Mouse (Mus musculus): ENCODE results near the gene Cd1d1. TPM values are rescaled to one million over a fixed set of nuclear protein-coding genes. Genes with fewer than 3 reads are reported as not detected.
A peak's percentile ranks its signal among the peaks of the same experiment; 100 is the strongest.

The Cd1d1 gene
- polyA plus RNA-seq, 1 experiment from 2014 or later = 7.3 TPM

DNA sequence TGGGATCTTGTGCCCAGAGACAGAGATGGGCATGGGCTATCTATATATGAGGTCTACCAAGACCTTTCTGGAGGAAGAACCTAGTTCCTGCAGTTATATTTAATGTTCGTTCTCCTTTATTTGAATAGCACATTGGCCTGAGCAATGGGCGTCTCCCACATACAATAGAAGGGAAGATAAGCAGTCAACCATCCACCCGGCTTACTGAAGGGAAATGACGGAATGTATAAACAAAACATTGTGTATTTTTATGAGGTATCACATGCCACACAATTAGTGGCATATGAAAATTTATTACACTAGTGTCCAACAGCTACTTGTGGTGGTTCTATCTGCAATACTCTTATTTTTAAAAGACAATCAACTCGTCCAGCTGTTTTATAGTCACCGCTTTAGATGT, 15.9 kb downstream of the Cd1d1 start:
- Histone ChIP-seq H3K27ac (ENCODE audit: low read length) (no peak overlapping the region), H3K4me3 (ENCODE audit: low read depth, low read length) (no peak overlapping the region), H3K9ac (ENCODE audit: low read depth, low read length) (no peak overlapping the region), H3K36me3 (ENCODE audit: control insufficient read depth, insufficient read depth) (no peaks in the 10 kb centered on the region), H3K27me3 (ENCODE audit: control insufficient read depth, insufficient read depth, low read depth, low read length) (no peaks in the 10 kb centered on the region), H3K9me3 (replicated peaks; ENCODE audit: control insufficient read depth, low read length) (no peaks in the 10 kb centered on the region), H3K4me1 (ENCODE audit: control insufficient read depth, low read depth, low read length) (no peaks in the 10 kb centered on the region), H3K4me2 (ENCODE audit: low read depth, low read length) (no peak overlapping the region)
- no peak for ATAC-seq (ENCODE audit: low read depth)
- 61% methylated on average over 6 of the region's 6 CpGs for WGBS (ENCODE audit: insufficient replicate concordance)

GRCm38 (mm10) chr3:86976546-86976945, 22.7 kb downstream of the Cd1d1 start:
- Histone ChIP-seq H3K9ac (ENCODE audit: low read depth, low read length) (no peak overlapping the region), H3K9me3 (replicated peaks; ENCODE audit: control insufficient read depth, low read length) (no peaks in the 10 kb centered on the region), H3K4me2 (ENCODE audit: low read depth, low read length) (no peak overlapping the region), H3K4me1 (ENCODE audit: control insufficient read depth, low read depth, low read length) (no peaks in the 10 kb centered on the region), H3K4me3 (ENCODE audit: low read depth, low read length) (no peak overlapping the region), H3K27ac (ENCODE audit: low read length) (no peak overlapping the region), H3K36me3 (ENCODE audit: control insufficient read depth, insufficient read depth) (no peaks in the 10 kb centered on the region), H3K27me3 (ENCODE audit: control insufficient read depth, insufficient read depth, low read depth, low read length) (no peaks in the 10 kb centered on the region)
- WGBS (ENCODE audit: insufficient replicate concordance) = 6% methylated on average over 8 of the region's 8 CpGs
- ATAC-seq (ENCODE audit: low read depth) = no peak

GRCm38 (mm10) chr3:86975150-86975549, 24.1 kb downstream of the Cd1d1 start:
- WGBS (ENCODE audit: insufficient replicate concordance) = 41% methylated on average over 2 of the region's 2 CpGs

DNA sequence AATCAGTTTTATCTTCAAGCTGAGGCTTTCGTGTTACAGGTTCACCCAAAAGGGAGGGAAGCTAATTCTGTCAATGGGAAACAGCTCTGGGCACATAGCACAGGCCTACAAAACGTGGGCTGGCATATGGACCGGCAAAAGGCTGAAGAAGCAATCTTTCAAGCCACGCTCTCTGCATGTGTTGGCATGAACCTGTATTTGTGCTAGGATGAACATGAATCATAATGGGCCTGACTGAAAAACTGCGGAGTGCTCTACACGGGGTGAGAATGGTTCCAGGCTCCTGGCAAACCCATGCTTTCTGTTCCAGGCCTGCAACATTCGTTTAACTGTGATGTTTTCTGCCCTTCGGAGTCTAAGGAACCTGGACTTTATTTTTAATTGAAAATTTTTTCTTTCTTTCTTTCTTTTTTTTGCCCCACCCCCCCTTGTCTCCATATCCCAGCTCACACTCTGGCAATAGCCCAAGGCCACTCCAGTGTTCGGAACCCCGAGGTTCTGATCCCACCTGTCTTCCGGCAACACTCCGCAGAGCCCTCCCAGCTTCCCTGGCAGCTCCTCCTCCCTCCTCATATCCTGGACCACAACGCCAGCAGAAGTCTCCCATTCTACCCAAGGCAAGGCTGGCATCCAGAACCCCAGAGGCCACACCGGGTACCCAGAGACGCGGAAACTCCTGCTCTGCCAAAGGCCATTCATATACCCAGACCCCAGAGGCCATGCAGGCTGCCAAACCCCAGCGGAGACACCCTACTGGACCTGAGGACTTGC, 36.4 kb downstream of the Cd1d1 start:
- Histone ChIP-seq H3K27ac (ENCODE audit: low read length) (no peak overlapping the region), H3K9ac (ENCODE audit: low read depth, low read length) (no peak overlapping the region), H3K36me3 (ENCODE audit: control insufficient read depth, insufficient read depth) (no peaks in the 10 kb centered on the region), H3K4me3 (ENCODE audit: low read depth, low read length) (no peak overlapping the region), H3K9me3 (replicated peaks; ENCODE audit: control insufficient read depth, low read length) (no peaks in the 10 kb centered on the region), H3K4me1 (ENCODE audit: control insufficient read depth, low read depth, low read length) (no peaks in the 10 kb centered on the region), H3K4me2 (ENCODE audit: low read depth, low read length) (no peak overlapping the region), H3K27me3 (ENCODE audit: control insufficient read depth, insufficient read depth, low read depth, low read length) (no peaks in the 10 kb centered on the region)
- 71% methylated on average over 17 of the region's 17 CpGs for WGBS (ENCODE audit: insufficient replicate concordance)
- ATAC-seq (ENCODE audit: low read depth) = no peak

More at GRCm38 (mm10) chr3:86975150-86975549, 24.1 kb downstream of the Cd1d1 start:
- Histone ChIP-seq H3K4me1 (ENCODE audit: control insufficient read depth, low read depth, low read length) (no peaks in the 10 kb centered on the region), H3K9me3 (replicated peaks; ENCODE audit: control insufficient read depth, low read length) (no peaks in the 10 kb centered on the region), H3K4me3 (ENCODE audit: low read depth, low read length) (no peak overlapping the region), H3K27ac (ENCODE audit: low read length) (no peak overlapping the region), H3K4me2 (ENCODE audit: low read depth, low read length) (no peak overlapping the region), H3K36me3 (ENCODE audit: control insufficient read depth, insufficient read depth) (no peaks in the 10 kb centered on the region), H3K9ac (ENCODE audit: low read depth, low read length) (no peak overlapping the region), H3K27me3 (ENCODE audit: control insufficient read depth, insufficient read depth, low read depth, low read length) (no peaks in the 10 kb centered on the region)
- ATAC-seq (ENCODE audit: low read depth) = no peak

GRCm38 (mm10) chr3:86961395-86961669, 37.9 kb downstream of the Cd1d1 start:
- no peak overlapping the region for H3K4me3 ChIP-seq (ENCODE audit: low read depth, low read length)
- peak overlapping the region; percentile 3; the same call in 1 of the 2 replicates for H3K4me2 ChIP-seq (ENCODE audit: low read depth, low read length)
- ATAC-seq (ENCODE audit: low read depth) = no peak
- no peaks in the 10 kb centered on the region for H3K27me3 ChIP-seq (ENCODE audit: control insufficient read depth, insufficient read depth, low read depth, low read length)
- no peaks in the 10 kb centered on the region for H3K9me3 ChIP-seq (replicated peaks; ENCODE audit: control insufficient read depth, low read length)
- H3K27ac ChIP-seq (ENCODE audit: low read length) = no peak overlapping the region
- WGBS (ENCODE audit: insufficient replicate concordance) = 33% methylated on average over 2 of the region's 2 CpGs
- no peaks in the 10 kb centered on the region for H3K4me1 ChIP-seq (ENCODE audit: control insufficient read depth, low read depth, low read length)
- no peak overlapping the region for H3K9ac ChIP-seq (ENCODE audit: low read depth, low read length)
- no peaks in the 10 kb centered on the region for H3K36me3 ChIP-seq (ENCODE audit: control insufficient read depth, insufficient read depth)

- Histone ChIP-seq H3K27ac (ENCODE audit: low read length) (no peak overlapping the region), H3K4me1 (ENCODE audit: control insufficient read depth, low read depth, low read length) (no peaks in the 10 kb centered on the region), H3K9ac (ENCODE audit: low read depth, low read length) (no peak overlapping the region), H3K4me3 (ENCODE audit: low read depth, low read length) (no peak overlapping the region), H3K27me3 (ENCODE audit: control insufficient read depth, insufficient read depth, low read depth, low read length) (no peaks in the 10 kb centered on the region), H3K36me3 (ENCODE audit: control insufficient read depth, insufficient read depth) (no peaks in the 10 kb centered on the region), H3K9me3 (replicated peaks; ENCODE audit: control insufficient read depth, low read length) (no peaks in the 10 kb centered on the region), H3K4me2 (ENCODE audit: low read depth, low read length) (peak overlapping the region; percentile 3; the same call in 1 of the 2 replicates)
- 36% methylated on average over 17 of the region's 17 CpGs for WGBS (ENCODE audit: insufficient replicate concordance)
- no peak for ATAC-seq (ENCODE audit: low read depth)
Measured at GRCm38 (mm10) chr3:86960656-86961394, 38.4 kb downstream of the Cd1d1 start.

GRCm38 (mm10) chr3:86959088-86959487, 40.2 kb downstream of the Cd1d1 start:
- no peak overlapping the region for H3K27ac ChIP-seq (ENCODE audit: low read length)
- no peaks in the 10 kb centered on the region for H3K4me1 ChIP-seq (ENCODE audit: control insufficient read depth, low read depth, low read length)
- H3K9me3 ChIP-seq (replicated peaks; ENCODE audit: control insufficient read depth, low read length) = no peaks in the 10 kb centered on the region
- H3K9ac ChIP-seq (ENCODE audit: low read depth, low read length) = no peak overlapping the region
- no peak overlapping the region for H3K4me3 ChIP-seq (ENCODE audit: low read depth, low read length)
- no peaks in the 10 kb centered on the region for H3K36me3 ChIP-seq (ENCODE audit: control insufficient read depth, insufficient read depth)
- no peaks in the 10 kb centered on the region for H3K27me3 ChIP-seq (ENCODE audit: control insufficient read depth, insufficient read depth, low read depth, low read length)
- no peak overlapping the region for H3K4me2 ChIP-seq (ENCODE audit: low read depth, low read length)
- WGBS (ENCODE audit: insufficient replicate concordance) = 47% methylated on average over 7 of the region's 7 CpGs
- no peak for ATAC-seq (ENCODE audit: low read depth)

GRCm38 (mm10) chr3:86955376-86955775, 43.9 kb downstream of the Cd1d1 start:
- H3K27me3 ChIP-seq (ENCODE audit: control insufficient read depth, insufficient read depth, low read depth, low read length) = no peaks in the 10 kb centered on the region
- H3K9me3 ChIP-seq (replicated peaks; ENCODE audit: control insufficient read depth, low read length) = no peaks in the 10 kb centered on the region
- H3K9ac ChIP-seq (ENCODE audit: low read depth, low read length) = no peak overlapping the region
- ATAC-seq (ENCODE audit: low read depth) = no peak
- no peak overlapping the region for H3K4me2 ChIP-seq (ENCODE audit: low read depth, low read length)
- WGBS (ENCODE audit: insufficient replicate concordance) = 38% methylated on average over 4 of the region's 4 CpGs
- no peak overlapping the region for H3K4me3 ChIP-seq (ENCODE audit: low read depth, low read length)
- no peak overlapping the region for H3K27ac ChIP-seq (ENCODE audit: low read length)
- no peaks in the 10 kb centered on the region for H3K36me3 ChIP-seq (ENCODE audit: control insufficient read depth, insufficient read depth)
- no peaks in the 10 kb centered on the region for H3K4me1 ChIP-seq (ENCODE audit: control insufficient read depth, low read depth, low read length)

DNA sequence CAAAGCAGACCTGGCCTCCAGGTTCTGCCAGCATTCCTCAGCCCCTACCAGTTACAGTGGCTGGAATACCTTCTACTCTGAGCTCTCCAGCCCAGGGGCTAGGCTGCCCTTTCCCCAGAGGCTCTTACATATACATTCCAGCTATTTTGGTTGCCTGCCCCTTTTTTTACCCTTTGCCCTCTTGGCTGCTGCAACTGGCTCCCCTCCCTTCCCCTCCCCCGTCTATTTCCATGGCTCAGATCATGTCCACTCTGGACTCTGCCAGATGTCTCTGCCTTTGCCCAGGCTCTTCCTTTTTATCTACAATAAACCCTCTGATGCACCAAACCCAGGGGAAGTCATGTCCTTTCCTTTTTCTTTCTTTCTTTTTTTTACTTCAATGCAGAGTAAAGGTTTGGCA, 44.7 kb downstream of the Cd1d1 start:
- Histone ChIP-seq H3K9ac (ENCODE audit: low read depth, low read length) (no peak overlapping the region), H3K4me3 (ENCODE audit: low read depth, low read length) (no peak overlapping the region), H3K36me3 (ENCODE audit: control insufficient read depth, insufficient read depth) (no peaks in the 10 kb centered on the region), H3K27ac (ENCODE audit: low read length) (no peak overlapping the region), H3K4me1 (ENCODE audit: control insufficient read depth, low read depth, low read length) (no peaks in the 10 kb centered on the region), H3K27me3 (ENCODE audit: control insufficient read depth, insufficient read depth, low read depth, low read length) (no peaks in the 10 kb centered on the region), H3K4me2 (ENCODE audit: low read depth, low read length) (no peak overlapping the region), H3K9me3 (replicated peaks; ENCODE audit: control insufficient read depth, low read length) (no peaks in the 10 kb centered on the region)
- ATAC-seq (ENCODE audit: low read depth) = peak; percentile 37; the same call in 1 of the 2 replicates
- WGBS (ENCODE audit: insufficient replicate concordance) = 56% methylated on average over 1 of the region's 1 CpGs

Data from liver, embryonic 16.5 days (tissue).